Mouse (Mus musculus): ENCODE data around the gene Farp2.

Farp2 gene

DNA sequence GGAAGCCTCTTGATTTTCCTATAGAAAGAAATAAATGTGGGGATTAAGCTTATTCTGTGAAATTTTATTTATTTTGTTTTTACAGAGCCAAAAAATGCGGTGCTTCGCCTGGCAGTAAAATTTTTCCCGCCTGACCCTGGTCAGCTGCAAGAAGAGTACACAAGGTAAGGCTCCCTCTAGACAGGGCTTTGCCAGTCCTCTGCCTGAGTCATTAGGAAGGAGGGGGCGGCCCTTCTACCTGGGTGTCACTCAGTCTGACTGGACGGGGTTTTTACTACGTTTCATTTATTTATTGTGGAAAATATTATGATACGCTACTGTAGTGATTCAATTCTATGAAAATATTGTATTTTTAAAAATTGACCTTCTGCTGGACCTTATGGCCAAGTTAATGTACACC lies 51.3 kb downstream of the Farp2 start:
- DNase-seq (ENCODE audit: low spot score) = no peak

GRCm38 (mm10) chr1:93563649-93564048 lies 51.8 kb downstream of the Farp2 start:
- DNase-seq (ENCODE audit: low spot score) = no peak

DNA sequence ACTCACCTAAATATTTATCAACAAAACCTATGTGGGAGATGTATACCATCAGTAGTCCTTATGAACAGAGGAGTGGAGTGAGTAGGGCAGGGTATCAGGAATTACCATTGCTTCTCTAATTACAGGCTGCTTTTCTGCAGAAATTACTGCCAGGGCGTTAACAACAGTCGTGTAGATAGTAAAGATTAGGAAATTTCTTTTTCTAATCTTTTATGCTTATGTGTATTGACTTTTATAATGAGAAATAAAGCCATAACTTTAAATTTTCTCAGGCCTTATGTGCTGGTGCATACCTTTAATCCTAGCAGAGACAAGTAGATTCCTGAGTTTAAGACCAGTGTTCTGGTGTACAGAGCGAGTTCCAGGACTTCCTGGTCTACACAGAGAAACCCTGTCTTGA lies 52.9 kb downstream of the Farp2 start:
- no peak for DNase-seq (ENCODE audit: low spot score)

- DNase-seq (ENCODE audit: low spot score) = no peak
Measured at GRCm38 (mm10) chr1:93567013-93567412, 55.1 kb downstream of the Farp2 start.

DNA sequence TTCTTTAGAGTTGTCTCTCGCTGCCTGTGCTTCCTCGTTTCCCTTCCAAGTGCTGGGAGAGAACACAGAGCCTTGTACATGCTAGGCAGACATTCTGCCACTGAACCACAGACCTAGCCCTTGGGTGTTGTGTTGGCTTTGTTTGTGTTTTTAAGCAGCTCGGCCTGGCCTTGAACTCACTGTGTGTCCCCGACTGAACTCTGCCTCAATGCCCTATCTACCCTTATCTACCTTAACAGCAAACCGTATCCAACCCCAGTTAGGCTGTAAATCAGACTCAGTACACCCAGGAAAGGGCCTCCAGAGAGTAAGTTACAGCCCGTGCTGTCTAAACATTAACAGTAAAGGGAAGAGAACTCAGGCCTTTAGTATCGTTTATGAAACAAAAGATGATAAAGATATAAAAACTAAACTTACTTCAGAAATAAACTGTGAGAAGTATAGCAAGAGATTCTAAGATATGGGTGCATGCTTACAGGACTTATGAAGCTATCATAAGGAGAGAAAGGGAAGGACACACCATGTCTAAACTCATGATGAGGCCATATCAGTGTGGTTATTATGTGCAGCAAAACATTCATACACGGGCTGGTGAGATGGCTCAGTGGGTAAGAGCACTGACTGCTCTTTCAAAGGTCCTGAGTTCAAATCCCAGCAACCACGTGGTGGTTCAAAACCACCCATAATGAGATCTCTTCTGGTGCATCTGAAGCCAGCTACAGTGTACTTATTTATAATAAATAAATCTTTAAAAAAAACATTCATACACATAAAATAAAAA lies 56.0 kb downstream of the Farp2 start:
- no peak for DNase-seq (ENCODE audit: low spot score)

DNA sequence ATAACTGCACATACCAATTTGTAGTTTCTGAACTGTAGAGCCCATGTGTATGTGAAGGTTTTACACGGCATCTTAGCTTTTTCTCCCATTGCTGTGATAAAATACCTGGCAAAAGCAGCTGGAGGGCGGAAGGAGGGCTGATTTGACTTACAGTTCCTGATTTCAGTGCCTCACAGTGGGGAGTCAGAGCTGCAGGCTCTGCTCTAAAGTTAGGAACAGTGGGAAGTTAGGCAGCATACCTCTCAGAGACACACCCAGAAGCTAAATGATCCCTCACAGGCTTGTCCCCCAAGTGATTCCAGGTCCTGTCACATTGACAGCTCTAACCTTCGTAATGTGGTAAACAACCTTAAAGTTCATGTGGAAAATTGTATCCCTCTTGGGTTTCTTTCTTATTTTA lies 65.2 kb downstream of the Farp2 start:
- DNase-seq (ENCODE audit: low spot score) = no peak

- no peak for DNase-seq (ENCODE audit: low spot score)
Measured at GRCm38 (mm10) chr1:93577861-93578260, 66.0 kb downstream of the Farp2 start.

- no peak for DNase-seq (ENCODE audit: low spot score)
Measured at GRCm38 (mm10) chr1:93581545-93581944, 69.7 kb downstream of the Farp2 start.

DNA sequence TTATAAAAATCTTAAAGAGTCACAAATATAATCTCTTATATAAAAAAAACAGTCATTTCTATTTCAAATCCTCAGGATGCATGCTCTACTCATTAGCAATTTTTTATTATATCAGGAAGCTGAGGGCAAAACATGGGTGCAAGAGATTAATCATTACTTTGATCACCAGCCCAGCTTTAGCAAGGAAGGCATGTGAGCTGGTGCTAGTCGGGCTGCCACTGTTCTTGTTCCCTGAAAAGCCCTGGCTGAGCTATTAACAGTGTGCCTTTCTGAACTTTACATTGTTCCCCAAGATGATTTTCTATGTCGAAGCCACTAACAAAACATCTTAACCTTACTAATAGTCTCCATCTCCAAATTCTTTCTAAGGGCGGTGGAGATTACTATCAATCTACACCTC lies 76.5 kb downstream of the Farp2 start:
- DNase-seq (ENCODE audit: low spot score) = no peak

DNA sequence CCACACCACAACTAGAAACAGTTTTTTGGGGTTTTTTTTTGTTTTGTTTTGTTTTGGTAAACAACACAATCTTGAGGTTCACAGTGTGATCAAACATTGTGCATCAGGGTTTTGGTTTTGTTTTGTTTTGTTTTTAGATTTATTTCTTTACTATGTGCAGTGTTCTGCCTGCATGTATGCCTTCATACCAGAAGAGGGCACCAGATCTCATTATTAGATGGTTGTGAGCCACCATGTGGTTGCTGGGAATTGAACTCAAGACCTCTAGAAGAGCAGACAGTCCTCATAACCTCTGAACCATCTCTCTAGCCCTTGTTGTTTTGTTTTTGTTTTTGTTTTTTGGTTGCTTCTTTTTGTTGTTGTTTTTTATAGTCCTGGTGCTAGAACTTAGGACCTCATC lies 82.1 kb downstream of the Farp2 start:
- no peak for DNase-seq (ENCODE audit: low spot score)

DNA sequence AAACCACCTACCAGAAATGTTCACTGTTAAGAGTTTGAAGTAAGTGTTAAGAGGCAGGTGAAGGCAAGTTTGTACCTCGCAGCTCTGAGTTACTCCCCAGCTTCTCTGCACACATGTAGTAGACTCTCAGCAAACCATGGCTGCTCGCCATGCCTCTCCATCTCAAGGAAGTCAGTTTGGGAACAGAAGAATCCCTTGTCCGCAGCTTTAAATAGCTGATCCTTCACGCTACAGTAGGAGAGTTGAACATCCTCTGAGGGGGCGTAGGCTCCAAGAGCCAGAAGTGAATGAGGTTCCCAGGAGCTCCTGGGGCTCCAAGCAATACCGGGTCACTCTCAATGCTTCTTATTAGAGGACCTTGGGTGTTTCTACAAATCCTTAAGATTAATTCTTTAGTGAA lies 84.0 kb downstream of the Farp2 start:
- DNase-seq (ENCODE audit: low spot score) = no peak

- DNase-seq (ENCODE audit: low spot score) = no peak
Measured at GRCm38 (mm10) chr1:93602911-93603310, 91.0 kb downstream of the Farp2 start.

- no peak for DNase-seq (ENCODE audit: low spot score)
Measured at GRCm38 (mm10) chr1:93603921-93604320, 92.0 kb downstream of the Farp2 start.

- no peak for DNase-seq (ENCODE audit: low spot score)
Measured at GRCm38 (mm10) chr1:93607090-93608083, 95.5 kb downstream of the Farp2 start.

DNA sequence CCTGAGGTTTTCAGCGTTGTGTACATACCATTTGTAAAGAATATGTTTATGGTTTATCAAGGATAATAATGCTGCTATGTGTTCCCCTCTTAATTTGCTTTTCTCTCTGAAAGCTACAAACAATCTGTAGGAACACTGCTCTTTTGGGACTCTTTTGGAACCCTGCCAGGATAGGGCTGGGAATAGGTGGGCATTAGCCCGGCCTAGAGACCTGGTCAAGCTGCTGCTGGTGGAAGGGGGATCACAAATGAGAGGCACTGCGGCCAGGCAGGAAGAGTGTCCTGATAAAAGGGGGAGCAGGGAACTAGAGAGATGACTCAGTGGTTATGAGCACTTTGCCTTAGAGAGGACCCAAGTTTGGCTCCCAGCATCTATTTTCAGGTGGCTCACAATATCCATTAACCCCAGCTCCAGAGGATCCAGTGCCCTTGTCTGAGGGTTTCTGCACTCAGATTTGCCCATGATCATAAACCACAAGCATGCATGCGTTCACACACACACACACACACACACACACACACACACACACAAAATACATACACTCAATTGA lies 96.9 kb downstream of the Farp2 start:
- DNase-seq (ENCODE audit: low spot score) = no peak

DNA sequence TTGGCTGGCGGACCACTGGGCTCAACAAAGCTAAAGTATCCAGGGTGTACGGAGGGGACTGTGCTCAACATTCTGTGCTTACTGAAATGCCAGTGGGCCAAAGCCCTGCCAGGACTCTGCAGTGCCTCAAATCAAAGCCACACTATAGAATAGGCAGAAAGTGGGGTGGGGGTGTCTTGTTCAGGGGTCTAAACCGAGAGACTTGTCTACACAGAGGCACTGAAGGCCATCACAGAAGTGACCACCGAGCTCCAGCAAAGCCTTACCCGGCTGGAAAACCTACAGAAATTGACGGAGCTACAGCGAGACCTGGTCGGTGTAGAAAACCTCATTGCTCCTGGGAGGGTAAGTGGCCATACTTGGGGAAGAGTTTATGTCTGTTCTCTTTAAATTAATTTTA lies 97.9 kb downstream of the Farp2 start:
- no peak for DNase-seq (ENCODE audit: low spot score)

- DNase-seq (ENCODE audit: low spot score) = no peak
Measured at GRCm38 (mm10) chr1:93618059-93618748, 106.3 kb downstream of the Farp2 start.

- DNase-seq (ENCODE audit: low spot score) = no peak
Measured at GRCm38 (mm10) chr1:93618948-93619347, 107.1 kb downstream of the Farp2 start.

DNA sequence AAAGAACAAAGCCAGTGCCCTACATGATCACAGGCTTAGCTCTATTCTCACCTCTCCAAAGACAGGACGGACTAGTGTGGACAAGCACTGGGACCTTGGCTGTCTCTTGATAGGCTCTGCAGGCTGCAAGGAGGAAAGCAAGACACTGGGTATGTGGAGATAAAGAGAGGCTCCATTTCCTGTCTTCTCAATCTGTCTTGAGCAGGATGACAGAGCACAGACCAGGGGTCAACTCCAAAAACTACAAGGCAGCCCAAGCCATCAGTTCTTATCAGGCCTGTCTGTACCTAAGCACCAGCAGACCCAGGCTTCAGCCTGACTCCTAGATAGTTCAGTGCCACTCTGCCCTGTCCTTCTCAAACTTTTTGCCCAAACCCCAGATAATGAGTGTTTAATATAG lies 112.6 kb downstream of the Farp2 start:
- no peak for DNase-seq (ENCODE audit: low spot score)

DNA sequence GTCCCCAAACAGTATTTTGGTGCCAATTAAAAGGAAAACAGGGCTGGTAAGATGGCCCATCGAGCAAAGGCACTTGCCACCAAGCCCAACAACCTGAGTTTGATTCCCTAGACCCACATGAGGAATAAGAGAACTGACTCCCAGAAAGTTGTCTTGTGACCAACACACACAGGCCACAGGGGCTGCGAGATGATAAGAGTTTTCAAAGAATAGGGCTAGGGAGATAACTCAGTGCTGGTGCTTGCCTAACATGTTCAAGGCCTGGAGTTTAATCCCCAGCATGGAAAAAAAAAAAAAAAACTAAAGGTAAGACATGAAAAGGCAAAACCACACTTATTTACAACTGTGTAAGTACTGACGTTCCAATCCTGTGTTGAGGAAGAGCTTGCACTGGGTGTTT lies 118.9 kb downstream of the Farp2 start:
- no peak for DNase-seq (ENCODE audit: low spot score)

DNA sequence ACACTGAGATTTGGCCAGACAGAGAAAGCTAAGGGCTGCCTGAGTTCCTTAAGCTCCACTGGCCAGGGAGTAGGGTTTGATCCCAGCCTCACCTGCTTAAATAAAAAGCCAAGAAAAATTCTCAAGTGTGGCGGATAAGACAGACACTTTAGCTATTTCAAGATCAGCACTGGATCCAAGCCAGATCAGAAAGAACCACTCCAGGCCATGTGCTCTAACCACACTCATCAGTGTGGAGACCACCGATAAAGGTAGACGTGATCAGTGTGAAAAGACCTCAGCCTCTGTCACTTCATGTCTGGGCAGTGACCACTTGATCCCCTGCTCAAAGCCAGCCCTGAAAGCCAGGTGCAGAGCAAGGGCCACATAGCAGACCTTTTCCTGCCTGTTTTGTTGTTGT lies 120.8 kb downstream of the Farp2 start:
- DNase-seq (ENCODE audit: low spot score) = no peak

DNA sequence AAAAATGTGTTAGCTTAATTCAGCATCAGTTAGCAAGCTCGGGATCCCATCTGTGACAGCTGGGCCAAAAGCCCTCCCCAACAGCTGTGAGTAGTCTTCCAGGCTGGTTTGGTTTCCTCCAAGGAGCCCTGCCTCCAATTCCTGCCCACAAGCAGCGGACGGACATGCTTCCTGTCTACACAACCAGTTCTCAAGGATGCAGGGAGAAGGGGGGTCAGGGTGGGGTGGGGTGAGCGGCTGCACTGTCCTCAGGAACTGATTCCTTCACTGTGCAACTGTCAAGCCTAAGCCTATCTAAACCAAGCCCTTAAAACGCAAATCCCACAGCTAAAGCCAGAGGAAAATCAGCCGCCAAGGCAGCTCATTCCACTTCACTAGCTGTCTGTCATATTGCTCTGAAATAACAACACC lies 122.6 kb downstream of the Farp2 start:
- DNase-seq (ENCODE audit: low spot score) = peak; percentile 72

All from lung, postnatal 25 days (tissue).